Mouse (Mus musculus): ENCODE measurements around the gene Nacad.

Nacad gene

DNA sequence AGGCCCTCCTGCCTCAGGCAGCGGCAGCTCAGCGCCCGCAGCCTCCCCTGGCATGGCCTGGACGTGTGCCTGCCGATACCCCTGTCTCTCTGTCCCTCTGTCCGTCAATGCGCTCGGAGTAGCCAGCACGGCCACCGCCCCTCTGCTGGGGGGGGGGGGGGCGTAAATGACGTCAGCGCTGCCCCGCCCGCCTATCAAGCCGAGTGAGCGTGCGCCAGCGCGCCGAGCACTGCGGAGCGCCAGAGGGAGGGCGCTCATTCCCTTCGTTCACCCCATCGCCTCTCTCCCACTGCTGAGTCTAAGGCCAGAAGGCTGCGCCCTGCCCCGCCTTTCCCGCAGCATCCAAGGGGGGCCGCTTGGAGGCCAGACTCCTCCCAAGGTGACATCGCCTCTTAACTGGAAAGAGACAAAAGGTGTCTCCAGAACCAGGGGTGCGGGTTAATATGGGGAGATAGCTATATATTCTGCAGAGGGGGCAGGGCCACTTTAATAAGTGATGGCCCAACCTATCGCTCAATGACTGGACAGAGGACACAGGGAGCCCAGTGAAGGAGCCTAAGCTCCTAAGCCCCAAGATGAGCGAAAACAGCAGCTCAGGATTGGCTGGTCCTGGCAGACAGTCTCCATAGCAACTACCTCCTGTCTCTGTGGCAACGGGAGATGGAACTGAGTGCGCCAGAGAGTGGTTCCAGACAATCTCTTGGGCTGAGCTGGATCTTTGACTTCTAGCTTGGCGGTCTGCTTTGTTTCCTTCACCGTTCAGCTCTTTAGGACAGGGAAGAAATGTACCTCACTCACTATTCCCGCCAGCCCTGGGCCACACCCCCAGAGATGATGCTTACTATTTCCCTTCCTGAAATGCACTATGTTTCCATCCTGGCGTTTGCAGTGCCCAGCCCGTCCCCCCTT, at the start of gene Nacad:
TSS of gene Nacad (minus strand) at position 563 of the 909 bp plus-strand sequence.
- in situ Hi-C loops (cut with MboI; ENCODE audit: low sequenced_read_pairs) = no loop called here

DNA sequence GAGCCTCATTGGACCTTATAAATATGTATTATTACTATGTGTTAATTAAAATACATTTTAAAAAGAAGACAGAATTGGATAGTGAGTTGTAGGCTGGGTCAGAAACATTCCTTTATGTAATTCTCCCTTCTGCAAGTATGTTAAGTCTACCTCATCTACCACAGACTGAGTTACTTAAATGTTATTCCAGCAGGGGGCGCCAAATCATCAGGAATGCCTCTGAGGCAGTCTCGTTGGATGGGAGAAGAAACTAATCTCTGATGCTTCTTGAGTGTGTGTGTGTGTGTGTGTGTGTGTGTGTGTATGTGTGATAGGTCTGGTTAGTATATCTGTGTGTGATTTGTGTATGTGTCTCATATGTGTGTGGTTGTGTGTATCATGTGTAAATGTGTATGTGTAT, 49.0 kb upstream of the Nacad start:
- in situ Hi-C loops (cut with MboI; ENCODE audit: low sequenced_read_pairs) = loop anchor here (10.0 to 25.0 kb wide), 2 partner anchors 110 to 1732 kb away; no protein-coding TSS in a partner anchor

DNA sequence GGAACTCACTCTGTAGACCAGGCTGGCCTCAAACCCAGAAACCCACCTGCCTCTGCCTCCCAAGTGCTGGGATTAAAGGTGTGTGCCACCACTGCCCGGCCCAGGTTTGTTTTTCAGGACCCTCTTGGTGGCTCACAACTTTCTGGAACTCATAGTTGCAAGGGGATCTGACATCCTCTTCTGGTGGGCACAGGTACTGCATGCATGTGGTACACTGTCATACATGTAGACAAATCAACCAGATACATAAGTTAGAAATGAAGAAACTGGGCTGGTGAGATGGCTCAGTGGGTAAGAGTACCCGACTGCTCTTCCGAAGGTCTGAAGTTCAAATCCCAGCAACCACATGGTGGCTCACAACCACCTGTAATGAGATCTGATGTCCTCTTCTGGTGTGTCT, 47.1 kb upstream of the Nacad start:
- in situ Hi-C loops (cut with MboI; ENCODE audit: low sequenced_read_pairs) = loop anchor here (10.0 to 25.0 kb wide), 2 partner anchors 112 to 1734 kb away; no protein-coding TSS in a partner anchor

DNA sequence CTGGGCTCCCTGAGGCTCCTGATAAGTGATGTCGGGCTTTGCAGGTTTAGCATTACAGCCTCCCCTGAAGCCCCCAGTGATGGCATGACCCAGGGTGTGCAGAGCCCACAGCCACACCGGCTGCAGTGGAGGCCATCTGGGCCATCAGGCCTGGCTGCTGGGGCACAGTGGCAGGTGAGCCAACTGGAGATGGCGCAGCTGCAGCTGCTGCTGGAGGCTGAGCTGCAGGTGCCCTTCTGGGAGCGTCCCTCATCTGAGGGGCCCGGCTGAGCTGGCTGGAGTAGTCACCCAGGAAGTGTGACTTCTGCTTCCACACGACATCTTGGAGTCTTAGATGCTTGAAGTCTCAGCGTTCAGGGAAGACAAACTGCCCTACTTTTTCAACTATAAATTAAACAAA, 44.7 kb upstream of the Nacad start:
- in situ Hi-C loops (cut with MboI; ENCODE audit: low sequenced_read_pairs) = loop anchor here (10.0 to 25.0 kb wide), 2 partner anchors 114 to 1737 kb away; no protein-coding TSS in a partner anchor

DNA sequence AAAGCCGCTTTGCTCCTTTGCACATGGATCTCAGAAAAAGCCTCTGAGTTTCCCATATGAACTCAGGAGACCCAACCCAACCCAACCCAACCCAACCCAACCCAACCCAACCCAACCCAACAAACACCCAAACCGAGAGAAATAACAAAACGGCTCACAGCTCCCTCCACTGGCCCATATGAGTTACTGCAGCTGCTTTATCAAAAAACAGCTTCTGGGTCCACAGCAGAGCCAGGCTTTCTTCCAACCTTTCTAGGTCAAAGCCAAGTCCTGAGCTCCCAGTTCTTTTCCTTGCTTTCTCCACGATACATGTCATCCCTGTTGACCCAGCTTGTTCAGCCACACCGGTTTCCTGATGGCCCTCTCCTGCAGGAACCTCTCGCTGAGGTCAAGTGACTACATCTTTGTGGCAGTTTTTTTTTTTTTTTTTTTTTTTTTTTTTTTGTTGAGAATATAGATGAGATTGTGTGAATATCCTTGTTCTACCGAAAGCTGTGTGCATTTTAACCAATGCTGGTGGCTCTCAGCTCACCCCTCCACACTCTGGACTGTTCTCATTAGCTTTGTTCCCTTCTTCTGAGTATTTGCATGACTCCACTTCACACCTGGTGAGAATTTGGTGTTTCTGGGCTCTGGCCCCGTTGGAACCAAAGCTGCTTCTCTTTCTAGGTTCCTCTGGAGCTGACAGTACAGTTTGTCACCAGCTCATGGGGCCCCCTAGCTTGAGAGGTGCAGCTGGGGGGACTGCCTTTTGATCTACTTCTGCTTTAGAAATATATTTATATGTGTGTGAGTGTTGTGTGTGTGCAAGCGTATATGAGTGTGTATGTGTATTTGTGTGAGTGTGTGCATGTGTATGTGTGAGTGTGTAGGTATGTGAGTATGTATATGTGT, 42.2 kb upstream of the Nacad start:
- in situ Hi-C loops (cut with MboI; ENCODE audit: low sequenced_read_pairs) = no loop called here

DNA sequence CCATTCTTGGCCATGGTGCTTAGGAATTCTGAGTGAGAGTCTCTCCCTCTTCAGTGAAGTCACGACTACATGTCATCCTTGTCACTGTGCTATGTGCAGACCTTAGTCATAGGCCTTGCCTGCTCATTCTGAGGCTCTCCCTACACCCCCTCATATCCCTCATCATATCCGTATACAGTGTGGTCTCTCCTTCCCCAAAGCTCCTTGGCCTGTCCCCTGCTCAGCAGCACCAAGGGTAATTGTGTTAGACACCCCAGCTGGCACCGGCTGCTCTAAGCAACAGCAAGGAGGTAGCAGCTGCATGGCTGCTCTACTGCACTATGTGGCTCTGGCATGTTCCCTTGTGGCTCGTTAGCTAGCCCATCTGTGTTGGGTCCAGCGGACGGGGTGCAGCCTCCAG, 38.7 kb upstream of the Nacad start:
- in situ Hi-C loops (cut with MboI; ENCODE audit: low sequenced_read_pairs) = no loop called here

DNA sequence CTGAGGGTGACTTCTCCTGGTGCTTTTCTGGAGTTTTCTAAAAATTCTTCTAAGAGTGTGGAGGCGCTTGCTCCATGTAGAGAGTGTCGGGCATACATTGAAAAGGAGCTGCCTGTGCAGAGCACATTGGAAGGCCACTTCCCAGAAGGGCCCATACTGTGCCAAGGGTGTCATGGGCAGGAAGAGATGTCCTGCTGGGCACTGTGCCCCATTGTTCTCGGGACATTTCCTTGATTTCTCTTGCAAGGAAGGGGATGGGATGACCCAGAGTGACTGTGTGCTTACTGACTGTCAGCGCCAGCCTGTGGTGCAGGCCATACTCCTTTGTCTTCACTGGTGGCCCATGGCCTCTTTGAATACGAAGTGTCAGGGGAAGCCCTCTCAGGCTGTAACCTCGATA, 33.2 kb upstream of the Nacad start:
- in situ Hi-C loops (cut with MboI; ENCODE audit: low sequenced_read_pairs) = no loop called here

DNA sequence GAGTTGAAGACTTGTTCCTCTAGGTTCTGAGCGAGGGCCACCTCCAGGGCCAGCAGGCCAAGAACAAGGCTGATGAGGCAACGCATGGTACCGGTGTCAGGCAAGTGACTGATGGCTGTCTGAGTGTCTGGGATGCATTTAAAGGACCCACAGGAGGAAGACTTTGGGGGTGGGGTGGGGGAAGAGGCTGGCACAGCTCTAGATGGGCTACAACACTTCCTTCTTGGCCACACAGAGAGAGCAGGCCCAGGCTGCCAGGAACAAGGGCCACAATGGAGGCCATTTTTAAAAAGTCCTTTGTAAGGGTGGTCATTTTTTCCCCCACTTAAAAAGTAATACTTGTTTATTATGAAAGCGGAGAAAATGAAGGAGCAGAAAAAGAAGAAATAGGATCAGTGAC, 32.7 kb upstream of the Nacad start, which contains the start of gene Wap:
TSS of gene Wap (minus strand) at position 101 of the 400 bp plus-strand sequence.
- in situ Hi-C loops (cut with MboI; ENCODE audit: low sequenced_read_pairs) = no loop called here

DNA sequence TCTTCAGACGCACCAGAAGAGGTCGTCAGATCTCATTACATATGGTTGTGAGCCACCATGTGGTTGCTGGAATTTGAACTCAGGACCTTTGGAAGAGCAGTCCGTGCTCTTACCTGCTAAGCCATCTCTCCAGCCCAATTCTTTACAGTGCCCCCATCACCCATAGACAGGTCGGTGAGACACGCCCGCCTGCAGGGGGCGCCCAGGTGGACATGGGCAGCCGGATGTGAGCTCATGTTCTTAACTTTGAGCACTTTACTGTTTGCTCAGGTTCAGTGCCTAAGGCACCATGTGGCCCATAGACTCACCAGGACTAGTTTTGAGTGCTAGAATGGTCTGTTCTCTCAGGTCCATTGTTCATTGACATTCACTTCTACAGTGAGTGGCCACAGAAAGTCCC, 30.3 kb upstream of the Nacad start:
- in situ Hi-C loops (cut with MboI; ENCODE audit: low sequenced_read_pairs) = no loop called here

DNA sequence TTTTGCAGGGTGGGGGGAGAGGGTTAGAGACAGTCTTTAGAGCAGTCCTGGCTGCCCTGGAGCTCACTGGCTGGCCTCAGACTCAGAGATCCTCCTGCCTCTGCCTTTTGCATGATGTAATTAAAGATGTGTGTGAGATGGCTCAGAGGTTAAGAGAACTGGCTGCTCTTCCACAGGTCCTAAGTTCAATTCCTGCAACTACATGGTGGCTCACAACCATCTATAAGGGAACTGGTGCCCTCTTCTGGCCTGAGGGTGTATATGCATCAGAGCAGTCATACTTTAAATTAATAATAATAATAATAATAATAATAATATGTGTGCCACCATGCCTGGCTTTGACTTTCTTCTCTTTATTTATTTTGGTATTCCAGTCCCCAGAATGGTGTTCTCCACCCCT, 23.8 kb upstream of the Nacad start:
- in situ Hi-C loops (cut with MboI; ENCODE audit: low sequenced_read_pairs) = no loop called here

DNA sequence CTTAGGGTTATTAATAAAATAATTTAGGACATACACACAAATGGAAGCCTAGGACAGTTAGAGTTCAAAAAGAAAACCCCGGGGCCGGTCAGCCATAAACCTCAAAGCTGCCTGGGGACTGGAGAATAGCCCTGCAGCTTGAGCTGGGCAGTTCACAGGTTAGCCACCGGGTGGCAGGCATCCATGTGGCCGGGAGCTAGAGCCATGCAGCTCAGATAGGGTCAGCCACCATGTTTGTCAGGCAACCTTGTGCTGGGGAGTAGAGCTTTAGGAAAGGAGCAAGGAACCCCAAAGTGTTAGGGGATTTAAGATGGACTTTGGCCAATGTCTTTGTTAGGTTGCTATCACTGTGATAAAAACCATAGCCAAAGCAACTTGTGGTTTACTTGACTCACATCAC, 22.7 kb upstream of the Nacad start:
- in situ Hi-C loops (cut with MboI; ENCODE audit: low sequenced_read_pairs) = no loop called here

DNA sequence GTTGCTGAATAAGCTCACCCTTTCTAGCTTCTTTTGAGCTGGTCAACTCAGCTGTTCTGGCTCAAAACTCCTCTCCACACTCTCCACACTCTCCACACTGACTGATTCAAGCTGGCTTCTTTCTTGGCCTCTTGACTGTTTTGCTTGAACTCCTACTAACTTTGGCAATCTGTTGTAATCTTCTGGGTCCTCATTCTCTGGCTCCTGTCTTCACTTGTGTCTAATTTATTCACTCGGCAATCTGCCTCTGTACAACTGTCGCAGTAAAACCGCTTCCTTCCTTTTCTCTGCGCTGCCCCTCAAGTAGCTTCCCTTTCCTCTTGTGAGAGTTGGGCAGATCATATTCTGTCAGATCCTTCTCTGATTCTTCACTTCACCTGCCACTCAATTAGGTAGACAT, 21.9 kb upstream of the Nacad start:
- in situ Hi-C loops (cut with MboI; ENCODE audit: low sequenced_read_pairs) = no loop called here

DNA sequence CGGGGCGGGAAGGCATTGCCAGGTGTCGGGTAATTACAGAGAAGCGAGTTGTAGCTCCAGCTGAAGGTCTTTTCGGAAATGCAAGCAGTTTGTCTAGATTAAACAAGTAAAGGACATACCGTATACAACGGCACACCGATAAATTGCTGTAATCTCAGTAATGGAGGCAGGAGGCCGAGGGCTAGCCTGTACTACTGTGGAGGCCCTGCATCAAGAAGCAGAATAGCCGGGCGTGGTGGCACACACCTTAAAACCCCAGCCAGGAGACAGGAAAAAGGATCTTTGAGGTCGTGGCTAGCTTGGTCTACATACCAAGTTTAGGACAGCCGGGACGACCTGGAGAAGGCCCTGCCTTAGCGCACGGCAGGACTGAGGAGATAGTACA, 20.5 kb upstream of the Nacad start:
- in situ Hi-C loops (cut with MboI; ENCODE audit: low sequenced_read_pairs) = no loop called here

DNA sequence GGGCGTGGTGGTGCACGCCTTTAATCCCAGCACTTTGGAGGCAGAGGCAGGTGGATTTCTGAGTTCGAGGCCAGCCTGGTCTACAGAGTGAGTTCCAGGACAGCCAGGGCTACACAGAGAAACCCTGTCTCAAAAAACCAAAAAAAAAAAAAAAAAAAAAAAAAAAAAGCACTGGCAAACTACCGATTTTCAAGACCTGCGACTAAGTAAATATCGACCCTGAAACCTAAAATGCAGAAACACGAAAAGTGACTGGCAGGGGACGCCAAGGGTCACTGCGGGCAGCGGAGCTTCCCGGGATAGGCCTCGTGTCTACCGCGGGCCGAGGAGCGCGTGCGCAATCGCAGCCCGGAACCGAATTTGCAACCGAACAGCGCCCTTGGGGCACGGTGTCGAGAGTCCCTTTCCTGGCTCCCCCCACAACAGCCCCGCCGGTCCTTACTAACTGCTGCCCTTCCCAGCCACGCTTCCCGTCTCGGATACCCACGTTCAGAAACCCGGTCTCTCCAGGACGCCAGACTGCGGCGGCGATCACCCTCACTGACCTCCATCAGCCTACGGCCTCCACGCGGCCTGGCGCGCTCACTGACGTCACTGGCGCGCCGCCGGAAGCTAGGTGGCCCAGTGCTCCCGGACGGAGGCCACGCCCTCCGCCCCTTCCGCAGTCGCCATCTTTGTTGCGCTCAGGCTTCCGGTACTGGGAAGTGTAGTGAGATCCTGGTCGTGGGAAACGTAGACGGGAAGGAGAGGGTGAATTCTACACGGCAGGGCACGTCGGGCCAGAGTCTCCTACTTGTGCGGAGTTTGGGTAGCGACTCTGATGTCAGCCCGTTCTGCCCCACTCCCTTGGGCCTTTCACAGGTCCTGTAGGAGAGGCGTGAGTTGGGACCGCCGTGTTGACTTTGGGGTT, 19.9 kb upstream of the Nacad start, which contains the start of gene Tbrg4:
TSS of gene Tbrg4 (minus strand) at position 590 of the 910 bp plus-strand sequence.
- in situ Hi-C loops (cut with MboI; ENCODE audit: low sequenced_read_pairs) = no loop called here

DNA sequence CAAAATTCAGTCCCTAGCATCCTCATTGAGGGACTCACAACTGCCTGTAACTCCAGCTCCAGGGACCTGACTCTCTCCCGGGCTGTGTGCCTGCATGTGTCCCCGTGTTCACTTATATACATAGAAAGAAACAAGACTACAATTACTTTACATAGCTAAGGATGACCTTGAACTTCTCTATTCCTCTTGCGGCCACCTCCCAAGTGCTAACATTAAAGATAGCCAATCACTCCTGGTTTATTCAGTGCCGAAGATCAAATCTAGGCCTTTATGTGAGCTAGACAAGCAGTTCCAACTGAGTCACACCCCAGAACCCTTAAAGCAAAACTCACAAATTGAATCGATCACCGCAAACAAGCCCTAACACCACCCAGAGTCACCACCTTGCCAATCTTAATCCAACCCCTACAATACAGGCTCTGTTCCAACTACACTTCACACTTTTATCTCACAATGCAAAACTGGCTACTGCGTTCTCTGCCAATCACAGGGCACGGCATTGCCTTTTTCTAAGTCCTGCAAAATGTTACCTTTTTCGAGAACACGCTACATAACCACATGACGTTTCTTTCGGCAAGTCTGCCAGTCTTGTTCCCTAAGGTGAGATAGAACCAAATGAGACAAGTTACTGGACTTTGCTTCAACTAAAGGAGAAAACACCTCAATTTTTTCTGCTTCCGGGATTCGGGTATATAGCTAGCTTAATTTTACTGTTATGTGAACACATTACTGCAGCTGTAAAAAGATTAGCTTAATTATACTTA, 18.9 kb upstream of the Nacad start:
- in situ Hi-C loops (cut with MboI; ENCODE audit: low sequenced_read_pairs) = no loop called here

DNA sequence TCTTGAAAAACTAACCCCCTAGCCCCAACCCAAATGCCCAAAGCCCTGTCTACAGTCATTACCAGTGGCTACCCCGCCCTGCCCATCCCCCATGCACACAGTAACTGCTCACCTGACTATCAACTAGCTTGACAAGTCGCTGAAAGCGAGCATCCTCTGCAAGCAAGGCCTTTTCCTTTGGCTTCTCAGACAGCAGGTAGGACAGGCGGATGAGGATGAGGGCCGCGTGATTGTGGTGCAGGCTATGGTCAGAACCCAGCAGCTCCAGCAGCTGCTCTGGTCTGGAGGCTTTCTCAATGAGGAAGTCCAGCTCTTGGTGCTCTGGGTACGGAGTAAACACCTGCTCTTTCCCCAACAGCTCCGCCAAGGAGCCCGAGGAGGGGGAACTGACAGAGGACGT, 17.9 kb upstream of the Nacad start:
- in situ Hi-C loops (cut with MboI; ENCODE audit: low sequenced_read_pairs) = no loop called here

DNA sequence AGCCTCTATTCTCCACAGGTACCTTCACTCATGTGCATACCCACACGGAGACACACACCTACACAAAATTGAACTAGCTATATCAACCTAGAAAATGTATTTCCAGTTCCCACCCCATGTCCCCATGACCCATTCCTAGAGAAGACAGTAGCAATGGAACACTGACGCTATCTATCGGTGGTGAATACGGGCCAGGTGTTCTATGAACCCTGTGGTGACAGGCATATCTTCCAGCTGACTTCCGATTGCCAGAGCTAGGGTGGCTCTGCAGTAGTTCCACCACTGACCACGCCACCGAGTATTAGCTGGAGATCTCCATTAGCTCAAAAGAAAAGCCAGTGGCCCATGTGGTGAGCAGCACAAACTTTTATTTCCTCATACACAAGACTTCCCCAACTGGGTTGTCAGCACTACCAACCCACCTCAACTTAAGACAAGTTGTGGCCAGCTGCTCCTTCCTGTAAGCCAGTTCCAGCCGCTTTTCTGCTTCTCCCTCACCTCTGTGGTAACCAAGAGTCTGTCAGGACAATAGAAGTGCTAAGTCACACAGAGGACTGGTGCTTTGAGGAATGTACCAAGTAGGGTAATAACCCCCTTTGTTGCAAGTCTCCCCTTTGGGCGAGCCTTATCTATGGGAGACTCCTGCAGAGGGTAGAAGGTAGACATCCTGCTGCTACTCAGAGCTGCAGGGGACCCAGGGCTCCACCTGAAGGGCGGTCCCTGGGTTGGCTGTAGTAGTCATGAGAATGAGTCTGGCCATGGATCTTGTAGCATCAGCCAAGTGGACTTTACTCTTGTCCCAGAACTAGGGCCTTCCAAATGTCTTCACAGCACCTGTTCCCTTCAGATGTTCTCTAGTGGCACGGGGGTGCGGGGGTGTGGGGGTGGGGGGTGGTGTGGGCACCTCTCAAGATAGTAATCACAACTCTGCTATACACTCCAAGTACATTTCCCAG, 9.7 kb upstream of the Nacad start:
- in situ Hi-C loops (cut with MboI; ENCODE audit: low sequenced_read_pairs) = no loop called here

DNA sequence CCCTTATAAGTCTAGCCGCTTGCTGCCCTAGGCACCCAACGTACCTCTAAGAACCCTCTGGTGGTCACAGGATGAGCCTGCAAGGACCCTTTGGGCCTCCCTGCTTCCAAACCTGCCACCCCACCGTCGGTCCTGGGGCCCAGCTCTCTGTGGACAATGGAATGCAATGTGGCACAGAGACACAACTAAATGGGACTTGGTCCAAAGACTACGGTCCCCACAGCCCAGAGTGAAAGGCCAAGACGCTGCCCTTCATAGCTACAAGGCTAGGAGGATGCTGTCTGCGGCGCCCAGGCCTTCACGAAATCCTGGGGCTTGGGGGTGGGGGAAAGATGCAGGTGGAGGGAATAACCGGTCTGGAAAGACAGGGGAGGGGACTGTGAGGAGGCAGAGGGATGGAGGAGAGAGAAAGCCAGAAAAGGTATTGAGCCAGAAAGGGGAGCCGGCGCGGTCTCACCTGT, 802 bp downstream of the Nacad start:
- in situ Hi-C loops (cut with MboI; ENCODE audit: low sequenced_read_pairs) = no loop called here

DNA sequence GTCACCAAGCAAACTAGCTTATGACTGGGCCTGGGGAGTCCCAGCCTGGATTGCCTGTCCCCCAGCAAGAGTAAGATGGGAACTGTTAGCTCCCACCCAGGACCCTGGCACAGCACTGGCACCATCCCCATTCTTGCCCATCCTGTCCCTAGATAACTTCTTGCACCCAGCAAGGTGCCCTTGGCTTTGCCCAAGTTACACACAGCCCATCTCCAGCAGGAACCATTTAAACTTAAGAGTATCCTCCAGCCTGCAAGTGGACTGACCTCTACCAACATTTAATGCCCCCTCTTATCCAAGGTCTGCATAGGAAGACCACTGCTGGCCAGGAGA, 1.3 kb downstream of the Nacad start:
- in situ Hi-C loops (cut with MboI; ENCODE audit: low sequenced_read_pairs) = no loop called here
